Mouse (Mus musculus) lung, postnatal 14 days (tissue): ENCODE measurements around the gene Gm13285.
"Not testable (repeated sequence)": the region's sequence is repeated elsewhere in the genome, so short reads cannot be mapped to it uniquely, and the experiment has no call there.

Experiments used
- DNase-seq: peaks from one replicate; pipeline ENCODE4 v3.0.0; 2021

The Gm13285 gene

DNA sequence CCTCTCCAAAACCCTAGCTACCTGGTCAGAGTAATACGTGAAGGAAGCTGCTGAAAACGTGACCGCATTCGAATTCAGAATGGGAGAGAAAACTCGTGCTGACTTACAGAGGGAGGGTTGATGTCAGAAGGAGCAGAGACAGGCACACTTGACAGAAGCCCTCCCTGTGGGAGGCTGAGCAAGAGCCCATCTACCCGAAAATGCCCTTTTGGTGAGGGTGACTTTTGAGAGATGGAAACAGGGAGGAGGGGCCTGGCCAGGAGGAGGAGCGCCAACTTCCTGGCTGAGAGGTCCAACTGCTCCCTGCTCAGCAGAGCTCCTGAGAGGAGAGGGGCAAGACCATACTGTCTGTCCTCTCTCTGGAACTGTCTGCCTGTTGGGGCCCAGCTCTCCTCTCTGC is at the start of gene Gm13285:
Gene Gm13285, plus strand, starts transcription at position 301 of the 400 bp plus-strand sequence.
- not testable (repeated sequence) for DNase-seq

DNA sequence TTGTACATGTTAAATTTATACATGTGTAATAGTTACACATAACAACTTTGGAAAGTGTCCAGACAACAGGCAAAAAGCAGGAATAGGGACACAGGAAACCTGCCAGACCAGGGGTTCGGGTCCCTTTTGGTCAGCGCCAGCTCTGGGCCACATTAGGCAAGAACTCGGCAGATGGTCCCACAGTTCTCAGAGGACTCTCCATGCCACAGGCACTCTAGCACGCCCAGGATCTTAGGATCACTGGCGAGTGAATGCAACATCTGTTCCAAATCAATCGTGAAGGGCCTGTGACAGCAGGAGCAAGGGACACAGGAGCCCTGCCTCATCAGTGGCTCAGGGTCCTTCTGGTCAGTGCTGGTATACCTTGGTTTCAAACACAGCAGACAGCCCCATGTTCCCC is 49.5 kb upstream of the Gm13285 start:
- DNase-seq = no peak

DNA sequence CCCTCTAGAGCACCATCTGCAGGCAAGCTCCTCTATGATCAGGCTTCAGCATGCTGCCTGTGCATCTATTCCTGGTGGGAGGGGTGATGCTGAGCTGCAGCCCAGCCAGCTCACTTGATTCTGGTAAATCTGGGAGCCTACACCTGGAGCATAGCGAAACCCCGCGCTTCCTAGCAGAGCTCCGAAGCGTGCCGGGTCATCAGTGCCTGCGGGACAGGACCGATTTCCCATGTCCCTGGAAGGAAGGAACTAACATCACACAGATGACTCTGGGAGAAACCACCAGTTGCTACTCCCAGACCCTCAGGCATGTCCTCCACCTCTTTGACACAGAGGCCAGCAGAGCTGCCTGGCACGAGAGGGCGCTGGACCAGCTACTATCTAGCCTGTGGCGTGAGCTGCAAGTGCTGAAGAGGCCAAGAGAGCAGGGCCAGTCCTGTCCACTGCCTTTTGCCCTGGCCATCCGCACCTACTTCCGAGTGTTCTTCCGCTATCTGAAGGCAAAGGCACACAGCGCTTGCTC is 44.6 kb upstream of the Gm13285 start, which contains the start of gene Gm13271:
Gene Gm13271, plus strand, starts transcription at position 51 of the 523 bp plus-strand sequence.
- DNase-seq = peak; percentile 47

DNA sequence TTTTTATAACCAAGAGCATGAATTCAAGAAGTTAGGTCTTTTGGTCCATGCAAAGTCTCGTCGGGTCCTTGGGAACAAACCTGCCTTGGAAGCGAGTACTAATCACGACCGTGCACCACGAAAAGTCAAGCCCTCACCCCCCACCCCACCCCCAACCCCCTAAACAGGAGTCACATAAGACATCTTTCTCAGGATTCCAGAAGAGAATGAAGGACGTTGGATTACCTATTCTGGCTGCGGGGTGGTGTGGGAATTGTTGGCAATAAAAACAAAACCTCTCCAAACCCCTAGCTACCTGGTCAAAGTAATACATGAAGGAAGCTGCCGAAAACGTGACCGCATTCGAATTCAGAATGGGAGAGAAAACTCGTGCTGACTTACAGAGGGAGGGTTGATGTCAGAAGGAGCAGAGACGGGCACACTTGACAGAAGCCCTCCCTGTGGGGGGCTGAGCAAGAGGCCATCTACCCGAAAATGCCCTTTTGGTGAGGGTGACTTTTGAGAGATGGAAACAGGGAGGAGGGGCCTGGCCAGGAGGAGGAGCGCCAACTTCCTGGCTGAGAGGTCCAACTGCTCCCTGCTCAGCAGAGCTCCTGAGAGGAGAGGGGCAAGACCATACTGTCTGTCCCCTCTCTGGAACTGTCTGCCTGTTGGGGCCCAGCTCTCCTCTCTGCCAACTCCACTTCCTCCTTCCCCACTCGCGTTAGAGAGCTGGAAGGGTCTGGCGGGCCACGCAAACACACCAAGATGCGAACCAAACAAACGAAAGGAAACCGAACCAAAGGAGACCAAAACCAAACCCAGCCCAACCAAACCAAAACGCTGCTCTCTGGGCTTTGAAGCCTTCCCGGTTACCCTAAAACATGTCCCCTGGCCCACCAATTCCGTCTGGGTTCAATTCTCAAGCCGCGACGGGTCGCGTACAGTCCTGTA is 42.6 kb upstream of the Gm13285 start:
- DNase-seq = not testable (repeated sequence)

DNA sequence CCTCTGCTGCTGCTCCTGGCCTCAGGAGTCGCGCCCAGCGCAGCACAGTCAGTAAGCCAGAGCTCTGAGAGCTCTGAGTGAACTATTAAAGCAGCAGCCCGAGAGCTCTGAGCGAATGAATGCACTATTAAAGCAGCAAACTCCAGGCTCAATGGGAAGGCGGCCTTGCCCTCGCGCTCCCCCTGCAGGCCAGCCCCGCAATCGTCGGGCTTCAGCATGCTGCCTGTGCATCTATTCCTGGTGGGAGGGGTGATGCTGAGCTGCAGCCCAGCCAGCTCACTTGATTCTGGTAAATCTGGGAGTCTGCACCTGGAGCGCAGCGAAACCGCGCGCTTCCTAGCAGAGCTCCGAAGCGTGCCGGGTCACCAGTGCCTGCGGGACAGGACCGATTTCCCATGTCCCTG is 41.8 kb upstream of the Gm13285 start:
- DNase-seq = peak; percentile 83

DNA sequence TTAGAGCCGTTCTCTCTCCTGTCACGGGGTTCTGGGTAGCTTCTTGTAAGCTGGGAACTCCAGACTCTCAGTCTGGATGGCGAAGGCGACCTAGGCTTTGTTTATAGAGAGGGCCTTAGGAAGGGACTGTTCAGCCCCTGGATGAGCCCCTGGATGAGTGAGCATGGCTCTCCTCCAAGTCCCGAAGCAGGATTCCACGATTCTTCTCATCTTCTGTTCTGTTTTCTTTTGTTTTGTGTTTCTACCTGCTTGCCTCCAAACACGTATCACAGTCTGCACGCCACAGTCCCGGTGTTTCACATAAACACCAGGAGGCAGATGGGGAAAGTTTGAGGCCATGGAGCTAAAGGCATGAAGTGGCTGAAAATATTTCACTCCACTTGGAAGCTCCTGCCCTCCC is 40.7 kb upstream of the Gm13285 start:
- DNase-seq = not testable (repeated sequence)

DNA sequence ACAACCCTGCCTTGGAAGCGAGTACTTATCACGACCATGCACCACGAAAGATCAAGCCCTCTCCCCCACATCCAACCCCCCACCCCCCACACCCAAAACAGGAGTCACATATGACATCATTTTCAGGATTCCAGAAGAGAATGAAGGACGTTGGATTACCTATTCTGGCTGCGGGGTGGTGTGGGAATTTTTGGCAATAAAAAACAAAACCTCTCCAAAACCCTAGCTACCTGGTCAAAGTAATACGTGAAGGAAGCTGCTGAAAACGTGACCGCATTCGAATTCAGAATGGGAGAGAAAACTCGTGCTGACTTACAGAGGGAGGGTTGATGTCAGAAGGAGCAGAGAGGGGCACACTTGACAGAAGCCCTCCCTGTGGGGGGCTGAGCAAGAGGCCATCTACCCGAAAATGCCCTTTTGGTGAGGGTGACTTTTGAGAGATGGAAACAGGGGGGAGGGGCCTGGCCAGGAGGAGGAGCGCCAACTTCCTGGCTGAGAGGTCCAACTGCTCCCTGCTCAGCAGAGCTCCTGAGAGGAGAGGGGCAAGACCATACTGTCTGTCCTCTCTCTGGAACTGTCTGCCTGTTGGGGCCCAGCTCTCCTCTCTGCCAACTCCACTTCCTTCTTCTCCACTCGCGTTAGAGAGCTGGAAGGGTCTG is 39.7 kb upstream of the Gm13285 start, which contains the start of gene Gm13283:
Gene Gm13283, plus strand, starts transcription at position 510 of the 659 bp plus-strand sequence.
- DNase-seq = peak; percentile 28

DNA sequence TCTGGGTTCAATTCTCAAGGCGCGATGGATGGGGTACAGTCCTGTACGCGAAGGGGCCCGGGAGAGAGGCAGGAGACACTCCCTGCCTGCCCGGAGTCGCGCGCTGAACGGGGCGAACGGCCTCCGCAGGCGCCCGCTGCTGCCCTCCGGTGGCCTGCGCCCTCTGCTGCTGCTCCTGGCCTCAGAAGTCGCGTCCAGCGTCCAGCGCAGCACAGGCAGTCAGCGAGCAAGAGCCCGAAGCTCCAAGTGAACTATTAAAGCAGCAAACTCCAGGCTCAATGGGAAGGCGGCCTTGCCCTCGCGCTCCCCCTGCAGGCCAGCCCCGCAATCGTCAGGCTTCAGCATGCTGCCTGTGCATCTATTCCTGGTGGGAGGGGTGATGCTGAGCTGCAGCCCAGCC is 39.0 kb upstream of the Gm13285 start:
- DNase-seq = peak; percentile 80

DNA sequence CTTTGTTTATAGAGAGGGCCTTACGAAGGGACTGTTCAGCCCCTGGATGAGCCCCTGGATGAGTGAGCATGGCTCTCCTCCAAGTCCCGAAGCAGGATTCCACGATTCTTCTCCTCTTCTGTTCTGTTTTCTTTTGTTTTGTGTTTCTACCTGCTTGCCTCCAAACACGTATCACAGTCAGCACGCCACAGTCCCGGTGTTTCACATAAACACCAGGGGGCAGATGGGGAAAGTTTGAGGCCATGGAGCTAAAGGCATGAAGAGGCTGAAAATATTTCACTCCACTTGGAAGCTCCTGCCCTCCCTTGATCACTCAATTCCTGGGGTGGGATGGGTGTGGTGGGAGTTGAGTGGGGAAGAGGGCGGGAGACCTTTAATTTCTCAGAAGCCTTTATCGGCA is 37.7 kb upstream of the Gm13285 start:
- peak; percentile 47 for DNase-seq

DNA sequence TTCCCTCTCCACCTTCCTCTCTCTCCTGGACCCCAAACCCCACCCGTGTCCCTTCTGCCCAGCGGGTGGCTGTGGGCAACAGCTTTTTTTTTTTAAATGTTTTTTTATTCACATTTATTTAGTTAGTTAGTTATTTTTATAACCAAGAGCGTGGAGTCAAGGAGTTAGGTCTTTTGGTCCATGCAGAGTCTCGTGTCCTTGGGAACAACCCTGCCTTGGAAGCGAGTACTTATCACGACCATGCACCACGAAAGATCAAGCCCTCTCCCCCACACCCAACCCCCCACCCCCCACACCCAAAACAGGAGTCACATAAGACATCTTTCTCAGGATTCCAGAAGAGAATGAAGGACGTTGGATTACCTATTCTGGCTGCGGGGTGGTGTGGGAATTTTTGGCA is 37.1 kb upstream of the Gm13285 start:
- DNase-seq = not testable (repeated sequence)

DNA sequence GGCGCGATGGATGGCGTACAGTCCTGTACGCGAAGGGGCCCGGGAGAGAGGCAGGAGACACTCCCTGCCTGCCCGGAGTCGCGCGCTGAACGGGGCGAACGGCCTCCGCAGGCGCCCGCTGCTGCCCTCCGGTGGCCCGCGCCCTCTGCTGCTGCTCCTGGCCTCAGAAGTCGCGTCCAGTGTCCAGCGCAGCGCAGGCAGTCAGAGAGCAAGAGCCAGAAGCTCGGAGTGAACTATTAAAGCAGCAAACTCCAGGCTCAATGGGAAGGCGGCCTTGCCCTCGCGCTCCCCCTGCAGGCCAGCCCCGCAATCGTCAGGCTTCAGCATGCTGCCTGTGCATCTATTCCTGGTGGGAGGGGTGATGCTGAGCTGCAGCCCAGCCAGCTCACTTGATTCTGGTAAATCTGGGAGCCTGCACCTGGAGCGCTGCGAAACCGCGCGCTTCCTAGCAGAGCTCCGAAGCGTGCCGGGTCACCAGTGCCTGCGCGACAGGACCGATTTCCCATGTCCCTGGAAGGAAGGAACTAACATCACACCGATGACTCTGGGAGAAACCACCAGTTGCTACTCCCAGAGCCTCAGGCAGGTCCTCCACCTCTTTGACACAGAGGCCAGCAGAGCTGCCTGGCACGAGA is 36.0 kb upstream of the Gm13285 start:
- DNase-seq = peak; percentile 55

DNA sequence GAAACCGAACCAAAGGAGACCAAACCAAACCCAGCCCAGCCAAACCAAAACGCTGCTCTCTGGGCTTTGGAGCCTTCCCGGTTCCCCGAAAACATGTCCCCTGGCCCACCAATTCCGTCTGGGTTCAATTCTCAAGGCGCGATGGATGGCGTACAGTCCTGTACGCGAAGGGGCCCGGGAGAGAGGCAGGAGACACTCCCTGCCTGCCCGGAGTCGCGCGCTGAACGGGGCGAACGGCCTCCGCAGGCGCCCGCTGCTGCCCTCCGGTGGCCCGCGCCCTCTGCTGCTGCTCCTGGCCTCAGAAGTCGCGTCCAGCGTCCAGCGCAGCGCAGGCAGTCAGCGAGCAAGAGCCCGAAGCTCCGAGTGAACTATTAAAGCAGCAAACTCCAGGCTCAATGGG is 25.9 kb upstream of the Gm13285 start, which contains the start of gene Gm13290:
Gene Gm13290, plus strand, starts transcription at position 301 of the 400 bp plus-strand sequence.
- not testable (repeated sequence) for DNase-seq

DNA sequence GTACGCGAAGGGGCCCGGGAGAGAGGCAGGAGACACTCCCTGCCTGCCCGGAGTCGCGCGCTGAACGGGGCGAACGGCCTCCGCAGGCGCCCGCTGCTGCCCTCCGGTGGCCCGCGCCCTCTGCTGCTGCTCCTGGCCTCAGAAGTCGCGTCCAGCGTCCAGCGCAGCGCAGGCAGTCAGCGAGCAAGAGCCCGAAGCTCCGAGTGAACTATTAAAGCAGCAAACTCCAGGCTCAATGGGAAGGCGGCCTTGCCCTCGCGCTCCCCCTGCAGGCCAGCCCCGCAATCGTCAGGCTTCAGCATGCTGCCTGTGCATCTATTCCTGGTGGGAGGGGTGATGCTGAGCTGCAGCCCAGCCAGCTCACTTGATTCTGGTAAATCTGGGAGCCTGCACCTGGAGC is 22.8 kb upstream of the Gm13285 start, which contains the start of gene Gm13289:
Gene Gm13289, plus strand, starts transcription at position 301 of the 400 bp plus-strand sequence.
- DNase-seq = not testable (repeated sequence)

DNA sequence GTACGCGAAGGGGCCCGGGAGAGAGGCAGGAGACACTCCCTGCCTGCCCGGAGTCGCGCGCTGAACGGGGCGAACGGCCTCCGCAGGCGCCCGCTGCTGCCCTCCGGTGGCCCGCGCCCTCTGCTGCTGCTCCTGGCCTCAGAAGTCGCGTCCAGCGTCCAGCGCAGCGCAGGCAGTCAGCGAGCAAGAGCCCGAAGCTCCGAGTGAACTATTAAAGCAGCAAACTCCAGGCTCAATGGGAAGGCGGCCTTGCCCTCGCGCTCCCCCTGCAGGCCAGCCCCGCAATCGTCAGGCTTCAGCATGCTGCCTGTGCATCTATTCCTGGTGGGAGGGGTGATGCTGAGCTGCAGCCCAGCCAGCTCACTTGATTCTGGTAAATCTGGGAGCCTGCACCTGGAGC is 19.9 kb upstream of the Gm13285 start, which contains the start of gene Gm13272:
Gene Gm13272, plus strand, starts transcription at position 301 of the 400 bp plus-strand sequence.
- not testable (repeated sequence) for DNase-seq

DNA sequence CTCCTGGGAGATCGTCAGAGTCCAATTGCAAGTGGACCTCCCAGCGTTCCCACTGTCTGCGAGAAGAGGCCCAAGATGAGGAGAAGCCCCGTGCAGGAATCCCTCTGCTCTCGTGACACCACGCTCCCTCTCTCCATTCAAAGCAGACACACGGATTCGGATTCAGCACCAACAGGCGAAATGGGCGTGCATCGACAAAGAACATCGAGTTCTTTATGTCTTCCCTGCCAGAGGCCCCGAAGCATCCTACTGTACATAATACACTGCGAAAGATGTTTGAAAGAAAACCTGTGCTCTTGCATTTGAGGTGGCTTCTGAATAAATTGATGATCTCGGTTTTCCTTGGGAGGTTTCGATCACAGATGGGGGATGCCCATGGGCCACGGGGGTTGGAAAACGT is 19.1 kb upstream of the Gm13285 start:
- not testable (repeated sequence) for DNase-seq

DNA sequence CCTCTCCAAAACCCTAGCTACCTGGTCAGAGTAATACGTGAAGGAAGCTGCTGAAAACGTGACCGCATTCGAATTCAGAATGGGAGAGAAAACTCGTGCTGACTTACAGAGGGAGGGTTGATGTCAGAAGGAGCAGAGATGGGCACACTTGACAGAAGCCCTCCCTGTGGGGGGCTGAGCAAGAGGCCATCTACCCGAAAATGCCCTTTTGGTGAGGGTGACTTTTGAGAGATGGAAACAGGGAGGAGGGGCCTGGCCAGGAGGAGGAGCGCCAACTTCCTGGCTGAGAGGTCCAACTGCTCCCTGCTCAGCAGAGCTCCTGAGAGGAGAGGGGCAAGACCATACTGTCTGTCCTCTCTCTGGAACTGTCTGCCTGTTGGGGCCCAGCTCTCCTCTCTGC is 17.6 kb upstream of the Gm13285 start, which contains the start of gene Ifnz:
Gene Ifnz, plus strand, starts transcription at position 301 of the 400 bp plus-strand sequence.
- DNase-seq = not testable (repeated sequence)

DNA sequence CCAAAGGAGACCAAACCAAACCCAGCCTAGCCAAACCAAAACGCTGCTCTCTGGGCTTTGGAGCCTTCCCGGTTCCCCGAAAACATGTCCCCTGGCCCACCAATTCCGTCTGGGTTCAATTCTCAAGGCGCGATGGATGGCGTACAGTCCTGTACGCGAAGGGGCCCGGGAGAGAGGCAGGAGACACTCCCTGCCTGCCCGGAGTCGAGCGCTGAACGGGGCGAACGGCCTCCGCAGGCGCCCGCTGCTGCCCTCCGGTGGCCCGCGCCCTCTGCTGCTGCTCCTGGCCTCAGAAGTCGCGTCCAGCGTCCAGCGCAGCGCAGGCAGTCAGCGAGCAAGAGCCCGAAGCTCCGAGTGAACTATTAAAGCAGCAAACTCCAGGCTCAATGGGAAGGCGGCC is 17.1 kb upstream of the Gm13285 start:
- DNase-seq = not testable (repeated sequence)

DNA sequence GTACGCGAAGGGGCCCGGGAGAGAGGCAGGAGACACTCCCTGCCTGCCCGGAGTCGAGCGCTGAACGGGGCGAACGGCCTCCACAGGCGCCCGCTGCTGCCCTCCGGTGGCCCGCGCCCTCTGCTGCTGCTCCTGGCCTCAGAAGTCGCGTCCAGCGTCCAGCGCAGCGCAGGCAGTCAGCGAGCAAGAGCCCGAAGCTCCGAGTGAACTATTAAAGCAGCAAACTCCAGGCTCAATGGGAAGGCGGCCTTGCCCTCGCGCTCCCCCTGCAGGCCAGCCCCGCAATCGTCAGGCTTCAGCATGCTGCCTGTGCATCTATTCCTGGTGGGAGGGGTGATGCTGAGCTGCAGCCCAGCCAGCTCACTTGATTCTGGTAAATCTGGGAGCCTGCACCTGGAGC is 14.1 kb upstream of the Gm13285 start, which contains the start of gene Gm13276:
Gene Gm13276, plus strand, starts transcription at position 301 of the 400 bp plus-strand sequence.
- DNase-seq = not testable (repeated sequence)

DNA sequence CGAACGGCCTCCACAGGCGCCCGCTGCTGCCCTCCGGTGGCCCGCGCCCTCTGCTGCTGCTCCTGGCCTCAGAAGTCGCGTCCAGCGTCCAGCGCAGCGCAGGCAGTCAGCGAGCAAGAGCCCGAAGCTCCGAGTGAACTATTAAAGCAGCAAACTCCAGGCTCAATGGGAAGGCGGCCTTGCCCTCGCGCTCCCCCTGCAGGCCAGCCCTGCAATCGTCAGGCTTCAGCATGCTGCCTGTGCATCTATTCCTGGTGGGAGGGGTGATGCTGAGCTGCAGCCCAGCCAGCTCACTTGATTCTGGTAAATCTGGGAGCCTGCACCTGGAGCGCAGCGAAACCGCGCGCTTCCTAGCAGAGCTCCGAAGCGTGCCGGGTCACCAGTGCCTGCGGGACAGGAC is 11.1 kb upstream of the Gm13285 start, which contains the start of gene Gm13277:
Gene Gm13277, plus strand, starts transcription at position 231 of the 400 bp plus-strand sequence.
- peak; percentile 67 for DNase-seq

DNA sequence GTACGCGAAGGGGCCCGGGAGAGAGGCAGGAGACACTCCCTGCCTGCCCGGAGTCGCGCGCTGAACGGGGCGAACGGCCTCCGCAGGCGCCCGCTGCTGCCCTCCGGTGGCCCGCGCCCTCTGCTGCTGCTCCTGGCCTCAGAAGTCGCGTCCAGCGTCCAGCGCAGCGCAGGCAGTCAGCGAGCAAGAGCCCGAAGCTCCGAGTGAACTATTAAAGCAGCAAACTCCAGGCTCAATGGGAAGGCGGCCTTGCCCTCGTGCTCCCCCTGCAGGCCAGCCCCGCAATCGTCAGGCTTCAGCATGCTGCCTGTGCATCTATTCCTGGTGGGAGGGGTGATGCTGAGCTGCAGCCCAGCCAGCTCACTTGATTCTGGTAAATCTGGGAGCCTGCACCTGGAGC is 8.2 kb upstream of the Gm13285 start, which contains the start of gene Gm13278:
Gene Gm13278, plus strand, starts transcription at position 301 of the 400 bp plus-strand sequence.
- not testable (repeated sequence) for DNase-seq

DNA sequence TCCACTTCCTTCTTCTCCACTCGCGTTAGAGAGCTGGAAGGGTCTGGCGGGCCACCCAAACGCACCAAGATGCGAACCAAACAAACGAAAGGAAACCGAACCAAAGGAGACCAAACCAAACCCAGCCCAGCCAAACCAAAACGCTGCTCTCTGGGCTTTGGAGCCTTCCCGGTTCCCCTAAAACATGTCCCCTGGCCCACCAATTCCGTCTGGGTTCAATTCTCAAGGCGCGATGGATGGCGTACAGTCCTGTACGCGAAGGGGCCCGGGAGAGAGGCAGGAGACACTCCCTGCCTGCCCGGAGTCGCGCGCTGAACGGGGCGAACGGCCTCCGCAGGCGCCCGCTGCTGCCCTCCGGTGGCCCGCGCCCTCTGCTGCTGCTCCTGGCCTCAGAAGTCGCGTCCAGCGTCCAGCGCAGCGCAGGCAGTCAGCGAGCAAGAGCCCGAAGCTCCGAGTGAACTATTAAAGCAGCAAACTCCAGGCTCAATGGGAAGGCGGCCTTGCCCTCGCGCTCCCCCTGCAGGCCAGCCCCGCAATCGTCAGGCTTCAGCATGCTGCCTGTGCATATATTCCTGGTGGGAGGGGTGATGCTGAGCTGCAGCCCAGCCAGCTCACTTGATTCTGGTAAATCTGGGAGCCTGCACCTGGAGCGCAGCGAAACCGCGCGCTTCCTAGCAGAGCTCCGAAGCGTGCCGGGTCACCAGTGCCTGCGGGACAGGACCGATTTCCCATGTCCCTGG is 5.4 kb upstream of the Gm13285 start, which contains the start of gene Gm13275:
Gene Gm13275, plus strand, starts transcription at position 552 of the 740 bp plus-strand sequence.
- DNase-seq = peak; percentile 42
